Mouse (Mus musculus) left cerebral cortex, postnatal 14 days (tissue): ENCODE measurements around the gene Recql5. TPM values are rescaled to one million over a fixed set of nuclear protein-coding genes. Genes with fewer than 3 reads are reported as not detected.
A peak's percentile ranks its signal among the peaks of the same experiment; 100 is the strongest.

Experiments
- DNase-seq, 2 experiments: peaks; one replicate each; pipeline ENCODE4 v3.0.0; 2021 to 2022; ENCODE audit warnings: low spot score in 2 of 2, mixed read lengths in 1 of 2
- intact Hi-C: fragments of 180-260 bp; cut with DNase I; formaldehyde crosslinking; loops from one replicate; pipeline ENCODE4 v1.15.1; 2025
- total RNA-seq, 2 experiments: library from RNA; stranded (reverse); gene quantifications; 2 replicates each; pipeline ENCODE4 v1.2.3; 2021

Recql5 gene
- total RNA-seq, 2 experiments from 2014 or later, result 19.8 to 22.4 TPM

- intact Hi-C loops, result no loop called here
- peak in 1 of 2 experiments; percentile 38 for DNase-seq
These were observed 13.0 kb upstream of the Recql5 start for GRCm38 (mm10) chr11:115946221-115946828.

GRCm38 (mm10) chr11:115945247-115945646, 12.0 kb upstream of the Recql5 start:
- intact Hi-C loops, result no loop called here
- no peak for DNase-seq

GRCm38 (mm10) chr11:115941980-115942379, 8.7 kb upstream of the Recql5 start:
- DNase-seq, result no peak
- intact Hi-C loops, result no loop called here

- DNase-seq, result peak; percentile 85 to 88
- intact Hi-C loops, result loop anchor here (2.0 kb wide), 1 partner anchor 61 kb away; no protein-coding TSS in a partner anchor
These were observed 6.5 kb upstream of the Recql5 start for GRCm38 (mm10) chr11:115939690-115940329.

- intact Hi-C loops, result no loop called here
These were observed 452 bp upstream of the Recql5 start for GRCm38 (mm10) chr11:115933747-115934110.

GRCm38 (mm10) chr11:115931235-115931634, 2.0 kb downstream of the Recql5 start:
- intact Hi-C loops, result no loop called here
- no peak for DNase-seq

More at GRCm38 (mm10) chr11:115933747-115934110, 452 bp upstream of the Recql5 start:
- DNase-seq, result no peak

GRCm38 (mm10) chr11:115929818-115930217, 3.5 kb downstream of the Recql5 start:
- intact Hi-C loops, result no loop called here
- no peak for DNase-seq

- intact Hi-C loops, result no loop called here
- DNase-seq, result no peak
These were observed 4.2 kb downstream of the Recql5 start for GRCm38 (mm10) chr11:115929031-115929430.

GRCm38 (mm10) chr11:115921986-115922385, 11.3 kb downstream of the Recql5 start:
- no peak for DNase-seq
- intact Hi-C loops, result no loop called here

- intact Hi-C loops, result no loop called here
- DNase-seq, result peak; percentile 56 to 62
These were observed 13.0 kb downstream of the Recql5 start for GRCm38 (mm10) chr11:115920110-115920818.

- DNase-seq, result no peak
- intact Hi-C loops, result no loop called here
These were observed 14.2 kb downstream of the Recql5 start for GRCm38 (mm10) chr11:115919073-115919472.

GRCm38 (mm10) chr11:115918637-115919036, 14.6 kb downstream of the Recql5 start:
- intact Hi-C loops, result no loop called here
- DNase-seq, result no peak

- intact Hi-C loops, result no loop called here
- DNase-seq, result no peak
These were observed 16.7 kb downstream of the Recql5 start for GRCm38 (mm10) chr11:115916579-115916978.

GRCm38 (mm10) chr11:115911632-115912376, 21.5 kb downstream of the Recql5 start, which contains the start of gene Smim6:
Gene Smim6 (plus strand): TSS chr11:115912017.
- intact Hi-C loops, result no loop called here
- DNase-seq, result no peak

GRCm38 (mm10) chr11:115911134-115911561, 22.1 kb downstream of the Recql5 start:
- intact Hi-C loops, result no loop called here

GRCm38 (mm10) chr11:115906521-115906920, 26.8 kb downstream of the Recql5 start:
- no peak for DNase-seq
- intact Hi-C loops, result no loop called here

More at GRCm38 (mm10) chr11:115911134-115911561, 22.1 kb downstream of the Recql5 start:
- DNase-seq, result no peak

GRCm38 (mm10) chr11:115906116-115906515, 27.2 kb downstream of the Recql5 start:
- no peak for DNase-seq
- intact Hi-C loops, result no loop called here

GRCm38 (mm10) chr11:115904956-115905790, 28.1 kb downstream of the Recql5 start:
- DNase-seq, result peak in 1 of 2 experiments; percentile 24

More at GRCm38 (mm10) chr11:115904956-115905790, 28.1 kb downstream of the Recql5 start:
- intact Hi-C loops, result no loop called here
